Mouse (Mus musculus): ENCODE measurements around the gene Mrpl12.

GRCm38 (mm10) chr11:120458847-120459597 is 25.4 kb upstream of the Mrpl12 start:
- TF ChIP-seq POLR2A (IDR thresholded peaks at IDR 0.05; ENCODE audit: control insufficient read depth in 1 of 2, insufficient read depth in 1 of 2, low read depth in 1 of 2, low read length in 2 of 2, poor library complexity in 1 of 2) (no peak), MAX (IDR thresholded peaks at IDR 0.05; ENCODE audit: low read length) (no peak; the same call in 1 of the 2 replicates), CTCF (IDR thresholded peaks at IDR 0.05 in 2 of 3, conservative IDR thresholded peaks at IDR 0.05 in 1 of 3; ENCODE audit: control insufficient read depth in 1 of 3, insufficient read depth in 1 of 3, low read depth in 2 of 3, low read length in 3 of 3, poor library complexity in 1 of 3, severe bottlenecking in 1 of 3) (peak; percentile 56 to 76 (median 65)), HCFC1 (IDR thresholded peaks at IDR 0.05; ENCODE audit: low read depth, low read length) (no peak), SIN3A (IDR thresholded peaks at IDR 0.05; ENCODE audit: low read length) (peak; percentile 11; the same call in 1 of the 2 replicates), ETS1 (IDR thresholded peaks at IDR 0.05; ENCODE audit: low read depth, low read length) (no peak), EP300 (IDR thresholded peaks at IDR 0.05; ENCODE audit: low read depth in 1 of 2, low read length in 2 of 2) (no peak), POLR2AphosphoS5 (IDR thresholded peaks at IDR 0.05; ENCODE audit: borderline replicate concordance, low read depth, low read length) (no peak)
